Mouse (Mus musculus) layer of hippocampus, postnatal 25 days (tissue): ENCODE results near the gene Capg. TPM values are rescaled to one million over a fixed set of nuclear protein-coding genes. Genes with fewer than 3 reads are reported as not detected.

Experiments used
- DNase-seq, 2 experiments: peaks; one replicate each; pipeline ENCODE4 v3.0.0; 2022; ENCODE audit warnings: mixed read lengths in 2 of 2, low spot score in 1 of 2; ENCODE audit errors: extremely low spot score in 1 of 2
- total RNA-seq, 2 experiments: library from RNA; stranded (reverse); gene quantifications; 2 replicates each; pipeline ENCODE4 v1.2.3; 2021

The Capg gene
- 1 to 10 TPM; 3.5 to 4.0 TPM for total RNA-seq

GRCm38 (mm10) chr6:72544283-72544987, at the start of gene Capg:
Gene Capg, plus strand, starts transcription at chr6:72544391.
- no peak for DNase-seq

GRCm38 (mm10) chr6:72498950-72499349, 45.2 kb upstream of the Capg start:
- DNase-seq = no peak

- no peak for DNase-seq
Measured at GRCm38 (mm10) chr6:72503309-72503708, 40.9 kb upstream of the Capg start.

- no peak for DNase-seq
Measured at GRCm38 (mm10) chr6:72503939-72504338, 40.3 kb upstream of the Capg start.

GRCm38 (mm10) chr6:72506104-72506503, 38.1 kb upstream of the Capg start:
- no peak for DNase-seq

- DNase-seq = no peak
Measured at GRCm38 (mm10) chr6:72508596-72508995, 35.6 kb upstream of the Capg start.

- no peak for DNase-seq
Measured at GRCm38 (mm10) chr6:72509872-72510435, 34.2 kb upstream of the Capg start.

GRCm38 (mm10) chr6:72510686-72511421, 33.3 kb upstream of the Capg start:
- DNase-seq = no peak

- DNase-seq = peak; percentile 69 to 76
Measured at GRCm38 (mm10) chr6:72512386-72513070, 31.7 kb upstream of the Capg start.

GRCm38 (mm10) chr6:72513071-72513440, 31.1 kb upstream of the Capg start:
- no peak for DNase-seq

- DNase-seq = no peak
Measured at GRCm38 (mm10) chr6:72515644-72516043, 28.5 kb upstream of the Capg start.

- no peak for DNase-seq
Measured at GRCm38 (mm10) chr6:72518842-72519241, 25.3 kb upstream of the Capg start.

- DNase-seq = no peak
Measured at GRCm38 (mm10) chr6:72519303-72519702, 24.9 kb upstream of the Capg start.

- peak; percentile 36 to 48 for DNase-seq
Measured at GRCm38 (mm10) chr6:72519892-72520663, 24.1 kb upstream of the Capg start.

GRCm38 (mm10) chr6:72520904-72521303, 23.3 kb upstream of the Capg start:
- no peak for DNase-seq

- no peak for DNase-seq
Measured at GRCm38 (mm10) chr6:72521607-72522006, 22.6 kb upstream of the Capg start, which contains the start of gene Sh2d6. Gene Sh2d6, minus strand, starts transcription at chr6:72521707.

GRCm38 (mm10) chr6:72522288-72522687, 21.9 kb upstream of the Capg start:
- DNase-seq = no peak

- no peak for DNase-seq
Measured at GRCm38 (mm10) chr6:72523222-72523621, 21.0 kb upstream of the Capg start.

GRCm38 (mm10) chr6:72524160-72524559, 20.0 kb upstream of the Capg start:
- no peak for DNase-seq

GRCm38 (mm10) chr6:72527070-72527469, 17.1 kb upstream of the Capg start:
- no peak for DNase-seq
